Mouse (Mus musculus) midbrain, postnatal 0 days (tissue): ENCODE data around the gene Rnf130. TPM values are rescaled to one million over a fixed set of nuclear protein-coding genes. Genes with fewer than 3 reads are reported as not detected.
A peak's percentile ranks its signal among the peaks of the same experiment; 100 is the strongest.
"Not testable (repeated sequence)": the region's sequence is repeated elsewhere in the genome, so short reads cannot be mapped to it uniquely, and the experiment has no call there.

ENCODE experiments used
- ATAC-seq: fragments of 200-750 bp; cut with Nextera tagmentation; 2 replicates; pipeline ENCODE4 v1.8.0; 2017; ENCODE audit warnings: moderate number of reproducible peaks, mild to moderate bottlenecking, moderate TSS enrichment, moderate library complexity; ENCODE audit not compliant: low FRiP score
- DNase-seq: peaks from one replicate; pipeline ENCODE4 v3.0.0-alpha.2; 2015; ENCODE audit warnings: low spot score
- H3K27ac ChIP-seq: fragments of 300-500 bp; sonication (generic); 2 replicates; pipeline ENCODE4 v1.5.1; 2014; ENCODE audit warnings: low read depth, mild to moderate bottlenecking, low read length, mixed read lengths
- H3K27me3 ChIP-seq: fragments of 300-500 bp; sonication (generic); 2 replicates; pipeline ENCODE4 v1.6.1; 2014; ENCODE audit warnings: low read length, control low read depth, mixed read lengths; ENCODE audit not compliant: insufficient read depth
- H3K36me3 ChIP-seq: fragments of 300-500 bp; sonication (generic); 2 replicates; pipeline ENCODE4 v1.6.1; 2014; ENCODE audit warnings: low read length, control low read depth, mixed read lengths; ENCODE audit not compliant: insufficient read depth
- H3K4me1 ChIP-seq: fragments of 300-500 bp; sonication (generic); 2 replicates; pipeline ENCODE4 v1.6.1; 2014; ENCODE audit warnings: mild to moderate bottlenecking, control low read depth, antibody characterized with exemption, low read length, mixed read lengths; ENCODE audit not compliant: insufficient read depth
- H3K4me2 ChIP-seq: fragments of 300-500 bp; sonication (generic); 2 replicates; pipeline ENCODE4 v1.6.1; 2014; ENCODE audit warnings: low read depth, mild to moderate bottlenecking, low read length, mixed read lengths; ENCODE audit not compliant: poor library complexity, severe bottlenecking
- H3K4me3 ChIP-seq: fragments of 300-500 bp; sonication (generic); 2 replicates; pipeline ENCODE4 v1.5.1; 2014; ENCODE audit warnings: low read depth, mild to moderate bottlenecking, low read length, moderate library complexity
- H3K9ac ChIP-seq: fragments of 300-500 bp; sonication (generic); replicated peaks from 2 replicates; pipeline ENCODE4 v1.6.1; 2014; ENCODE audit warnings: mild to moderate bottlenecking, low read length, moderate library complexity, mixed read lengths; ENCODE audit not compliant: poor library complexity, severe bottlenecking
- H3K9me3 ChIP-seq: fragments of 300-500 bp; sonication (generic); 2 replicates; pipeline ENCODE4 v1.6.1; 2016; ENCODE audit warnings: low read length, control low read depth
- CTCF ChIP-seq: IDR thresholded peaks from 2 replicates; pipeline ENCODE4 v1.5.1; 2016; ENCODE audit warnings: antibody characterized with exemption, mild to moderate bottlenecking
- WGBS: fragments of 180-500 bp; shearing (Covaris S2); extraction: QIAGEN DNeasy Blood & Tissue Kit; methylation state at CpG from one replicate; pipeline ENCODE4 v1.1.7; 2014; 5-methylcytosine and 5-hydroxymethylcytosine counted together
- polyA plus RNA-seq: library from polyadenylated mRNA; unstranded; fragments of >200 nt; fragmentation: Nextera tagmentation; extraction: Ambion mirVana; gene quantifications from 2 replicates; pipeline ENCODE4 v1.2.1, GENCODE M21; 2015
- total RNA-seq: library from RNA; depleted of rRNA; stranded (reverse); fragments of >200 nt; gene quantifications from 2 replicates; pipeline ENCODE4 v1.2.3, GENCODE M21; 2014

Rnf130 gene
- total and polyA plus RNA-seq, 2 experiments from 2014 or later = 59.4 to 90.4 TPM

GRCm38 (mm10) chr11:50097091-50097490 lies 71.9 kb downstream of the Rnf130 start:
- H3K27me3 ChIP-seq = no peaks in the 10 kb centered on the region
- DNase-seq (no peak), ATAC-seq (no peak)
- H3K4me3 ChIP-seq = no peak overlapping the region
- H3K27ac ChIP-seq = no peak overlapping the region
- no peak for TF ChIP-seq CTCF
- H3K4me1 ChIP-seq = no peaks in the 10 kb centered on the region
- no peaks in the 10 kb centered on the region for H3K9me3 ChIP-seq
- no peak overlapping the region for H3K9ac ChIP-seq
- WGBS = 93% methylated on average over 6 of the region's 6 CpGs
- no peak overlapping the region for H3K4me2 ChIP-seq
- peaks cover 38% of the 10 kb centered on the region for H3K36me3 ChIP-seq

- no peaks in the 10 kb centered on the region for H3K27me3 ChIP-seq
- ATAC-seq (no peak), DNase-seq (no peak)
- H3K36me3 ChIP-seq = peaks cover 27% of the 10 kb centered on the region
- no peak overlapping the region for H3K9ac ChIP-seq
- H3K4me2 ChIP-seq = no peak overlapping the region
- no peaks in the 10 kb centered on the region for H3K4me1 ChIP-seq
- no peak for TF ChIP-seq CTCF
- H3K27ac ChIP-seq = no peak overlapping the region
- H3K4me3 ChIP-seq = no peak overlapping the region
- WGBS = 81% methylated on average over 8 of the region's 8 CpGs
- H3K9me3 ChIP-seq = no peaks in the 10 kb centered on the region
Observed at GRCm38 (mm10) chr11:50098961-50099481, 73.9 kb downstream of the Rnf130 start.

GRCm38 (mm10) chr11:50099692-50100091 lies 74.5 kb downstream of the Rnf130 start:
- Histone ChIP-seq H3K4me3 (no peak overlapping the region), H3K27ac (no peak overlapping the region), H3K9ac (no peak overlapping the region), H3K4me2 (no peak overlapping the region), H3K27me3 (no peaks in the 10 kb centered on the region), H3K4me1 (no peaks in the 10 kb centered on the region), H3K9me3 (no peaks in the 10 kb centered on the region), H3K36me3 (peaks cover 25% of the 10 kb centered on the region)
- ATAC-seq (no peak), DNase-seq (no peak)
- WGBS = 80% methylated on average over 2 of the region's 2 CpGs
- TF ChIP-seq CTCF = no peak

GRCm38 (mm10) chr11:50100548-50101307 lies 75.6 kb downstream of the Rnf130 start:
- no peak overlapping the region for H3K4me3 ChIP-seq
- TF ChIP-seq CTCF = no peak
- H3K9me3 ChIP-seq = no peaks in the 10 kb centered on the region
- no peaks in the 10 kb centered on the region for H3K4me1 ChIP-seq
- WGBS = 88% methylated on average over 2 of the region's 2 CpGs
- ATAC-seq (no peak), DNase-seq (peak; percentile 56)
- H3K4me2 ChIP-seq = no peak overlapping the region
- H3K9ac ChIP-seq = no peak overlapping the region
- H3K27me3 ChIP-seq = no peaks in the 10 kb centered on the region
- H3K27ac ChIP-seq = no peak overlapping the region
- peaks cover 23% of the 10 kb centered on the region for H3K36me3 ChIP-seq

- H3K27ac ChIP-seq = not testable (repeated sequence)
Observed at GRCm38 (mm10) chr11:50101962-50102361, 76.8 kb downstream of the Rnf130 start.

GRCm38 (mm10) chr11:50104016-50104415 lies 78.9 kb downstream of the Rnf130 start:
- Histone ChIP-seq H3K36me3 (peaks cover 13% of the 10 kb centered on the region), H3K9ac (no peak overlapping the region), H3K4me1 (no peaks in the 10 kb centered on the region), H3K9me3 (no peaks in the 10 kb centered on the region), H3K27ac (no peak overlapping the region), H3K4me2 (no peak overlapping the region), H3K27me3 (no peaks in the 10 kb centered on the region), H3K4me3 (no peak overlapping the region)
- 82% methylated on average over 6 of the region's 6 CpGs for WGBS
- no peak for ATAC-seq
- DNase-seq = no peak
- TF ChIP-seq CTCF = no peak

More at GRCm38 (mm10) chr11:50101962-50102361, 76.8 kb downstream of the Rnf130 start:
- not testable (repeated sequence) for ATAC-seq, H3K9me3 ChIP-seq, H3K27me3 ChIP-seq, H3K4me1 ChIP-seq, H3K4me3 ChIP-seq, DNase-seq, H3K4me2 ChIP-seq, H3K9ac ChIP-seq
- WGBS = 95% methylated on average over 4 of the region's 4 CpGs
- peaks cover 15% of the 10 kb centered on the region for H3K36me3 ChIP-seq
